Mouse (Mus musculus) testis, postnatal 14 days (tissue): ENCODE data around the gene Samd4b.
A peak's percentile ranks its signal among the peaks of the same experiment; 100 is the strongest.
"Not testable (repeated sequence)": the region's sequence is repeated elsewhere in the genome, so short reads cannot be mapped to it uniquely, and the experiment has no call there.

Source experiments
- DNase-seq: peaks from one replicate; pipeline ENCODE4 v3.0.0; 2021; ENCODE audit warnings: low spot score

The Samd4b gene

GRCm38 (mm10) chr7:28398000-28398399 lies 199.9 kb downstream of the Samd4b start:
- peak; percentile 3 for DNase-seq

DNA sequence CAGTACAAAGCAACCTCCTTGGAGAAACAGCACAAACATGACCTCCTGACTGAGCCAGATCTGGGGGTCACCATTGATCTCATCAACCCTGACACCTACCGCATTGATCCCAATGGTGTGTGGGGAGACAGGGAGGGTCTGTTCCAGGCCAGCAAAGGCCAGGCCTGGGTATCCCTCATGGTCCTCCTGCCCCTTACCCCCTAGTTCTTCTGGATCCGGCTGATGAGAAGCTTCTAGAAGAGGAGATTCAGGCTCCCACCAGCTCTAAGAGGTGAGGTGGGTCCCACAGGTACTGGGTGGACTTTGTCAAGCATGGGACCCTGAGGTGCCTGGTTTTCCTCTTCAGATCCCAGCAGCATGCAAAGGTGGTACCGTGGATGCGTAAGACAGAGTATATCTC lies 202.5 kb downstream of the Samd4b start:
- no peak for DNase-seq

DNA sequence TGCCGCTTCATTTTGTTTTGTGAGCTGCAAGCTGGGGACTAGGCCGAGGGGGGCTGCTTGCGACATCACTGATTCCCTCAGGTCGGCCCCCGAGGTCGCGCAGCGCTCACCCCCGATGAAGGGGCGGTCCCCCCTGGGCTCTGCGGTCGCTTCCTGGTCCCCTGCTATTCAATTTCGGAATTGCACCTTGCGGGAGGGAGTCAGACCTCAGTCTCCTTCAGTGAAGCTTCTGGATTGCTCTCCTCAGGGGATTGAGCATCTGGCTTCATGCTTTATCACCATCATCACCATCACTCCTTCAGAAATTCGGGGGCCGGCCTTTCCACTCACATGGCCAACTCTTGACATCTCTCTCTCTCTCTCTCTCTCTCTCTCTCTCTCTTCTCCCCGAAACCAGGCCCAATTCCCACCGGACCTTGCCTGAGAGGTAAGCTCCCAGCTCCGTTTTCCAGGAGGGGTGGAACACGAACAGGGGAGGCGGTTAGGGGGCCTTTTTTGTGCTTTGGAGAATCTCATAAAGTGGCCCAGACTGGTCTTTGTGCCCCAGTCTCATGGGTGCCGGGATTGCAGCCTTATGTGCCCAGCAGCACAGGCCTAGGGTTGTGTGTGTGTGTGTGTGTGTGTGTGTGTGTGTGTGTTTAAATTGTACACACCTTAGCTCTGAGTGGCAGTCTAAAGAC lies 204.5 kb downstream of the Samd4b start:
- DNase-seq, result no peak

DNA sequence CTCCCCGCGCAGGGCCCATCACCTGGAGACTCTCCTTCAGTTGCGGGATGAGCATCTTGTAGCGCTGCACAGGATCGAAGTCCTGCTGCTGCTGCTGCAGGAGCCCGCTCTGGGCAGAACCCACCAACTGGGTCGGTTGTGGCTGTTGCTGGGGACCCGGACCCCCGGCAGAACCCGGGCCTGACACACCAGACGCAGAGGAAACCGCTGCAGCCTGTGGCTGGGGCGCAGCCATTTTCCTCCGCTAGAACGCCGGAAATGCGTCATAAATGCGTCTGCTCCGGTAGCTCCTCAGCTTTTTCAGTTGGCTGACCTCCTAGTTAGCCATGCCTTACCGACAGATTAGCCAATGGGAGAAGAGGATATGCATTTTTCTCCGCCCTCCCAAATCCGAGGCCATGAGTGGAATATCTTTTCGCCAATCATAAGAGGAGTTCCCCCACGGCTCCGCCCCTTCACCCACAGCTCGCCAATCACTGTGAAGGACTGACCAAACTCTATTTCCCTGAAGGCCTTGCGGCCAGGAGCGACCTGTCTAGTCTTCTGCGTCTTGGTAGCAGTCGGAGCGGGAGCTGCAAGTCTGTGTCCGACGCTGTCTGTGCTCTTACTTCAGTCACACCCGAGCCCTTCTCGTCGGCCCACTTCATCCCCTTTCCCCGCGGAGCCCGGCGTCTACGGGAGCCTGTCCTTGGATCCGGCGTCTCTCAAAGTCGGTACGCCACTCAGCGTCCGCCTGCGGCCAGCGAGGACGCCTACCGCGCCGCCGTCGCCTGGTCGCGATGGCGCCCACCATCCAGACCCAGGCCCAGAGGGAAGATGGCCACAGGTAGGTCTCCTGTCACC lies 205.3 kb downstream of the Samd4b start, which contains the start of the genes Med29 and Paf1:
Med29 (minus strand) TSS at position 280 of the 843 bp plus-strand sequence.
Paf1 (plus strand) TSS at position 523 of the 843 bp plus-strand sequence.
- DNase-seq, result peak; percentile 99

- DNase-seq, result no peak
These were observed 207.6 kb downstream of the Samd4b start for GRCm38 (mm10) chr7:28390331-28390730.

- not testable (repeated sequence) for DNase-seq
These were observed 210.6 kb downstream of the Samd4b start for GRCm38 (mm10) chr7:28387384-28387783.

- DNase-seq, result not testable (repeated sequence)
These were observed 211.1 kb downstream of the Samd4b start for GRCm38 (mm10) chr7:28386877-28387276.

DNA sequence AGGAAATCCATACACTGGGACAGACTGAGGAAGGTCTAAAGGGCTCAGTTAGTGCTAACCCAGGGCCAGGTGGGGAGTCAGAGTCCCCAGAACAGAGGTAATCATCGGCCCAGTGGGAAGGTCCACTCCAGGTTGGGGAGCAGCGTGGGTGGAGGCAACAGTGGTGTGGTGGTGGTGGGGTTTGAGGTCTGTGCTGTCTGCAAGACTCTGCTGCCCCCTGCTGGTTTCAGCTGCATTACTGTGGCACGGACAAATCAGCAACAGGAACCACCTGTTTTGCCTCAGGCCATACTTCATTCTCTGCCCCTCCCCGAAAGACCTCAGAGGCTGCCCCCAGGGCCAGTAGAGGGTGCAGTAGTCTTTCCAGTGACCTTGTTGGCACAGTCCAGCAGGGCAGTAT lies 211.5 kb downstream of the Samd4b start:
- peak; percentile 61 for DNase-seq

- no peak for DNase-seq
These were observed 211.9 kb downstream of the Samd4b start for GRCm38 (mm10) chr7:28386007-28386406.

DNA sequence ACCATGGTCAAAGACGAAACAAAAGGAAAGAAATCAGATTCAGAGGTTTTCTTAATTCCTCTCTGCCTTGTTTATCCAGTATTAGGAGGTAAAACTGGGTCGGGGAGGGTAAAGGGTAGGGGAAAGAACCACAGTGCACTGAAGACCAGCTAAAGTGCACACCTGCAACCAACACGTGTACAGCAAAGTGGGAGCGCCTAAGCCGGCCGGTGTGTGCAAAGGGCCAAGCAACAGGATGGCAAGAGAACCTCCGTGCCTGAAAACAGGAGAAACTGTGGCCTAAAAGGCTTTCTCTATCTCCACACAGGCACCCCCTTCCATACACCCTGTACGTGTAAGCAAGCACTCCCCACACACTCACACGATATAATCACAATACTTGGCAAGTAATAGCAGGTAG lies 212.7 kb downstream of the Samd4b start:
- DNase-seq, result no peak

DNA sequence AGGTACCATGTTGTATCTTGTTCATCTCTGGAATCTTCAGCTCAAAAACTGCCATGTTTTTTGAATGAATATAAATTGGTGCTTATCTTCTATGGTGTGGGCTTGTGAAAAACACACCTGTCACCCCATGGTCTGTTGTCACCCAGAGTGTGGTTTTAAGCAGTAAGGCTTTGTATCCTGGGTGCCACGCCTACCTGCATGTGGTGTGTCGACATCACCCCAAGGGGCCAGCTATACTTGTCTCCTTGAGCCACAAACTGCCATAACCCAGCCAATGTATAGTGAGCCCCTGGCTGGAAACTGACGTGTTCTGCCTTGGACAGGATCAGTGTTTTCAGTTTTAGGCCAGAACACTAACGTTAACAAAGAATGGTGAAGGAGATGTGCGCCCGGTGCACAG lies 213.8 kb downstream of the Samd4b start:
- no peak for DNase-seq

- DNase-seq, result no peak
These were observed 214.3 kb downstream of the Samd4b start for GRCm38 (mm10) chr7:28383606-28384005.

GRCm38 (mm10) chr7:28382981-28383396 lies 215.0 kb downstream of the Samd4b start:
- DNase-seq, result no peak

- no peak for DNase-seq
These were observed 215.5 kb downstream of the Samd4b start for GRCm38 (mm10) chr7:28382347-28382951.

DNA sequence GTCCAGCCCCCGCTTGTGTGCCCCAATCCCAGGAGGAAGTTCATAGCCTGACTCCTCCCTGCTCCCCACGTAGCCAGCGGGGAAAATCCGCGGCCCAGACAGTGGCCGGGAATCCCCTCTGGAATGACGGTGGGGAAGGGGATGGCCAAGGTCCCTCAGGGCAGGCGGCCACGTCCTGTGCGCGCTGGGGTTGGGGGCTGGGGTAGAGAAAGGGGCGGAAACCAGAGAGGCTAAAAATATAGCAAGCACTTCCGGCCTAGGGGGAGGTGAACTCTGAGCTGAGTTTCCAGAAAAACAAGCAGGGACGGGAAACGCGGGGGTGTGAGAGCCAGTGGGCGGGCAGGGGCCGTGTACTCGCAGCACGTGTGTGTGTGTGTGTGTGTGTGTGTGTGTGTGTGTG lies 216.0 kb downstream of the Samd4b start:
- DNase-seq, result peak; percentile 84

DNA sequence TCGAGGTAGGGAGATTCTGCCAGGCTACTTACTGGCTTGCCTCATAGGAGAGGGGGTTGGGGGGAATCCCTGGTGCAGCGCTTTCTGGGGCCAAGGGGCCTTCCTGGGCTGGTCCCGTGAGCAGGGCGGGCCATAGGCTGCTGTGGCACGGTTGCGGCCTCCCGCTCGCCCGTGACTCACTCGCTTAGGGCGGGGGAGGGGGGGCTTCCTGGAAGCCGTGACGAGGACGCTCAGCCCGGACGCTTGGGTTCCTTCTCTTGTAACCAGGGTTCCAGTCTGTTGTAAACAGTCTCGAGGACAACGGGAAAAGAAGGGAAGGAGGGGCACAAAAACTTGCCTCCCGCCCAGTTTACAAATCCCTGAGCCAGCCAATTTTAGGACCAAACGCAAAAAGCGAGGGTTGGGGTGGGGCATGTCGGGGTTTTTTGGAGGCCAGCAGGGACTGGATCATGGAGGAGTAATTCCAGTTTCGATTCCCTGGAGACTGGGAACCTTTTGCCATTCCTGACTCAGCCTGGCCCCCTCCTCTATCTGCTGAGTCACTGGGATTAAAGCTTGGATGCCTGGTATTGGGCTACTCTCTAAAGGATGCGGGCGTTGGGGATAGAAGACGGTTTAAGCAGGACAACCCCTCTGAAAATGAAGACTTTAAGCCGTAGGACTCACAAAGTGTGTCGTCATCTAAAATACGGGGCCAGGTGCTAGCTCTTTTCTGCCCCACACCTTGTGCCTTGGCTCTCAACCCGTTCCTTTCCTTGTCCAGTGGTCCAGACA lies 216.7 kb downstream of the Samd4b start:
- peak; percentile 76 for DNase-seq

DNA sequence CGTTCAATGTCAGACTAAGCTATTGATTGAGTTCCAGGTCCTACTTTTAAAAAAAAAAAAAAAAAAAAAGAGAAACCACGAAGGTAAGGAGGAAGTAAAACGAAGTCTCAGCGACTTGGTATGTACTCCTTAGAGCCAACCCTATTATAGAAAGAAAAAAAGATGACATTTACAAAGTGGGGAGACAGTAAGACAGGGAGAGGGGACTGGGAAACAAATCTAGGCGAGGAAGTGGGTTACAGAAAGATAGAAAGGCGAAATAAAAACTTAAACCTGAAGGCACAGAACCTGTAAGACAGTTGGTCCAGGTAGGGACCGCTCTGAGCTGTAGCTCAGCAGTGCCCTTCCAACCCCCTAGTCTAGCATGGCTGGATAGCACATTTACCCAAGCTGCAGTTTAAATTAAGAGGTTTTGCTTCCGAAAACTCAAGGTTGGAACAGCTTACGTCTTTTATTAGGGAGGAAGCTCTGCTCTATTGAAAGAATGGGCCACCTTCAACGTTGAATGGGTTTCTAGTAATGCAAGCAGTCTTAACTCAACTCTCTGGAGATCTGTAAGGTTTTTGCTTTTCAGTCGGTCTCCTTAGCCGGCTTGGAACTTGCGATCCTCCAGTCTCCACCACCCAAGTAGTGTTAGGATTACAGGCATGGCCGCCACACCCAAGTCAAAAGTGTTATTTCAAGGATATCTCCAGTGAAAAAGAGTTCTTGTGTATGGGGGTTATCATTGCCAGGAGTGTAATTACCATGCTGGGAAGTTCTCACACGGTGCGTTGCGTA lies 217.5 kb downstream of the Samd4b start, which contains the start of gene Zfp36:
Zfp36 (minus strand) TSS at position 17 of the 780 bp plus-strand sequence.
- no peak for DNase-seq

DNA sequence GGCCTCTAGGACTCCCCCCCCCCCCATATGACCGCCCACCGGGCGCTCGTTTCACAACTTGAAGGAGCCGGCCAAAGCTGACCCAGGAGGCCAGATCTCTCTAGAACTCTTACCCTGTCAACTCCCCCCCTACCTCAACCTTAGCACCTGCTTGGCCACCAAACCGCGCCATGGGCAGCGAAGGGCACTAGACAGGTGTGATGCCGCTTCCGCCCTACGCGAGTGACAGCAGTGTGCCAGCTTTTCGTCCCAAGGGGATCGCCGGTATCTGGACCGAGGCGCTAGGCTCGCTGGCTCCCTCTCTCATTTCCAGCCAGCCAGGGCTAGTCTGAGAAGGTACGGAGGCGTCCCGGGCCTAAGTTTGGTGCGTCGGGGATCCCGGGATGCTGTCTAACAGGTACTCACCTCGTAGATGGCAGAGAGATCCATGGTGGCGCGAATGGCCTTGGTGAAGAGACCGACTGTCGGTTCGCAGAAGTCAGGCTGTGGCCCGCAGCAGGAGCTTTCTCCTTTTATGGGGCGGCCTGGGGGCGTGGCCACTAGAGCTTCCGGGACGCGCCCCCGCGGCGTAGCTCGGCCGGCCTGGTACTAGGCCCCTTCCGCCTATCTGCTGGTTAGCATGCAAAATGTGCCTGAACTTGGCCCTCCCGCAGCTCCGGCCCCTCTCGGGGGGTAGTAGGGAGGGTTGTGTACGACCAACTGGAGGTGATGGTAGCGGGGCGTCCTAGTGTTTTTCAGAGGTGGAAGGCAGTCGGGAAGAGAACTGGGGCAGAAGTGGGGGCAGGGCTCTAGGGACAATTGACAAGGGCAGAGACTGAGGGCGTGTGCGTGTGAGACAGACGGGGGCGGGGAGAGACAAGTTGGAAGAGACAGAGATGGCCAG lies 218.9 kb downstream of the Samd4b start:
- peak; percentile 89 for DNase-seq

DNA sequence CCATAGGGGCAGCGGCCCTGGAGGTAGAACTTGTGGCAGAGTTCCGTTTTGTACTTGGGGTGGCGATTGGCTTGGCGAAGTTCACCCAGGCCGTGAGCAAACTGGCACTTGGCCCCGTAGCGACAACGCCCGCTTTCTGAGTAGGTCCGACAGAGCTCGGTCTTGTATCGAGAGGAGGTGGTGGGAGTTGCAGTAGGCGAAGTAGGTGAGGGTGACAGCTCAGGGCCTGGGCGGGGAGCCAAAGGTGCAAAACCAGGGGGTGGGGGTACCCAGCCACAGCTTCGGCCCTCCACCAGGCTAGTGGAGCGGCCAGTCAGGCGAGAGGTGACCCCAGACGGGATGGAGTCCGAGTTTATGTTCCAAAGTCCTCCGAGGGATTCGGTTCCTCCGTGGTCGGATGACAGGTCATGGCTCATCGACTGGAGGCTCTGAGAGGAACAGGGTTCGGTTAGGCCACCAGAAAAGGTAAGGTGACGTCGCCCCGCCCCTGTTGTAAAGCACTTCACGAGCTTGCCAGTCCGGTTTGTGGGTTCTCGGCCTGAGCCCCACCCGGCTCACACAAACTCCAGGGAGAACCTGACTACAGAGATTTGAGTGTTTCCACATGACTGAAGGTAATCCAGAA lies 219.8 kb downstream of the Samd4b start:
- DNase-seq, result no peak
